In the genomic region with DNA sequence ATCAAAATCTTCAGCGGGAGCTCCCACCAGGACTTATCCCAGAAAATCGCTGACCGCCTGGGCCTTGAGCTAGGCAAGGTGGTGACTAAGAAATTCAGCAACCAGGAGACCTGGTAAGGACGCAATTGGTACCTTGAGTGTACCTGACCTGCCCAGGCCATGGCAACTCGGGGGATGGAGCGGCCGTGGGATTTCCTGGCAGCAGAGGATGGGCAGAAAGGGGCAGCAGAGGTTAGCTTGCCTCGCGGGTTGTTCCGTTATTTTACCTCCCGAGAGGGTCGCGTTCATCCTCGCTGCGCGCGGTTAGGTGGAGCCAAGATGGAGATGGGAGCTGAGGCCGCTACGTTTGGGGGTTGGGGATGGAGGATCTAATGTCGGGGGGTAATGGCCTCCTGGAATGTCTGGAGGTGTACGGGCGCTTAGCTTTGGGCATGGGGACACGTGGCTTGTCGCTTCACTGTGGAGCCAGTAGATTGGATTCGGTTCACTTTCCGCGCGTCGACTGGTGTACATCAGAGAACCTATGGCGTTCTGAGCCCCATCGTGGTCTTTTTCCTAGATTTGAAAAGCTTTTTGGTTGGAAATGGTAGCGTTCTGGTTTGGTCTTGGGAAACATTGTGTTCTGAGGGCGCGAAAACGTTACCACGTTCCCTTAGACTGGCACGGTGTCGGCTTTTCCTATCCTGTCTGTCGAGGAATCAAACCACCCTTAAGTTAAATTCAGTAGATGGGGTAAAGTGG, we compare ENCODE assay signal across 8 mouse cellular contexts. TPM values are rescaled to one million over a fixed set of nuclear protein-coding genes. Genes with fewer than 3 reads are reported as not detected.
DNase-seq lines count a peak whose midpoint lies in the region; ATAC-seq and TF ChIP-seq lines count a peak whose summit lies in the region.

No protein-coding gene starts in this region.

- H3K27me3 ChIP-seq in ES-Bruce4 (ENCODE audit: control insufficient read depth, insufficient read depth, low read length, poor library complexity, severe bottlenecking), result no peaks in the 10 kb centered on the region
- H3K27me3 ChIP-seq in heart, postnatal 0 days (ENCODE audit: control insufficient read depth, insufficient read depth, low read length), result no peaks in the 10 kb centered on the region
- peaks cover 10% of the 10 kb centered on the region; the same call in 1 of the 2 replicates for H3K27me3 ChIP-seq in limb, embryonic 15.5 days

- H3K36me3 ChIP-seq in ES-Bruce4 (ENCODE audit: control insufficient read depth, insufficient read depth, low read length, poor library complexity, severe bottlenecking), result no peaks in the 10 kb centered on the region
- H3K36me3 ChIP-seq in heart, postnatal 0 days (replicated peaks; ENCODE audit: control insufficient read depth, insufficient read depth, low read length), result no peaks in the 10 kb centered on the region
- H3K36me3 ChIP-seq in limb, embryonic 15.5 days, result no peaks in the 10 kb centered on the region

- TF ChIP-seq CTCF in ES-Bruce4 (IDR thresholded peaks at IDR 0.05; ENCODE audit: low read depth, low read length), result no peak
- TF ChIP-seq CTCF in heart, postnatal 0 days (IDR thresholded peaks at IDR 0.05; ENCODE audit: low read depth), result no peak

- peak; percentile 33 for ATAC-seq in heart, postnatal 0 days (ENCODE audit: insufficient read depth, low read depth)
- ATAC-seq in limb, embryonic 15.5 days (ENCODE audit: insufficient number of reproducible peaks, low FRiP score, low TSS enrichment, low read depth), result no peak

- H3K27ac ChIP-seq in ES-Bruce4 (ENCODE audit: insufficient read depth, low read length), result no peak overlapping the region
- no peak overlapping the region for H3K27ac ChIP-seq in heart, postnatal 0 days (ENCODE audit: low read depth)
- H3K27ac ChIP-seq in limb, embryonic 15.5 days, result no peak overlapping the region

- no peaks in the 10 kb centered on the region for H3K4me1 ChIP-seq in ES-Bruce4 (ENCODE audit: control insufficient read depth, insufficient read depth, low read length)
- H3K4me1 ChIP-seq in heart, postnatal 0 days (ENCODE audit: control insufficient read depth, insufficient read depth), result no peaks in the 10 kb centered on the region
- H3K4me1 ChIP-seq in limb, embryonic 15.5 days, result no peaks in the 10 kb centered on the region

- peak overlapping the region; percentile 89 for H3K9ac ChIP-seq in ES-Bruce4 (ENCODE audit: low read depth, poor library complexity, severe bottlenecking)
- peak overlapping the region; percentile 58 for H3K9ac ChIP-seq in heart, postnatal 0 days (replicated peaks; ENCODE audit: low read depth, low read length)
- peak overlapping the region; percentile 26; the same call in 1 of the 2 replicates for H3K9ac ChIP-seq in limb, embryonic 15.5 days

- peak overlapping the region; percentile 80 for H3K4me2 ChIP-seq in heart, postnatal 0 days (ENCODE audit: low read depth, low read length)
- peak overlapping the region; percentile 49 for H3K4me2 ChIP-seq in limb, embryonic 15.5 days

- no peak for TF ChIP-seq POLR2A in ES-Bruce4 (IDR thresholded peaks at IDR 0.05; ENCODE audit: insufficient read depth, low read length)

- peak overlapping the region; percentile 100 for H3K4me3 ChIP-seq in ES-Bruce4 (ENCODE audit: low read depth, low read length)
- H3K4me3 ChIP-seq in heart, postnatal 0 days (ENCODE audit: low read depth, low read length), result peak overlapping the region; percentile 68
- H3K4me3 ChIP-seq in limb, embryonic 15.5 days, result peak overlapping the region; percentile 57

- DNase-seq in kidney, adult 9 months, result peak; percentile 6
- no peak for DNase-seq in kidney, adult 18-20 months
- DNase-seq in embryo, embryonic 11 days, result peak; percentile 44
- no peak for DNase-seq in heart, postnatal 0 days (ENCODE audit: low spot score)
- peak; percentile 42 for DNase-seq in naive thymus-derived CD4-positive, alpha-beta T cell, adult 2 months (ENCODE audit: low read depth)
- DNase-seq in B cell, adult 2 months, result no peak

- no peaks in the 10 kb centered on the region for H3K9me3 ChIP-seq in ES-Bruce4 (replicated peaks; ENCODE audit: control insufficient read depth, insufficient read depth, low read length, poor library complexity, severe bottlenecking)
- H3K9me3 ChIP-seq in heart, postnatal 0 days (replicated peaks; ENCODE audit: control insufficient read depth, low read length), result no peaks in the 10 kb centered on the region
- H3K9me3 ChIP-seq in limb, embryonic 15.5 days, result no peaks in the 10 kb centered on the region

- WGBS in heart, postnatal 0 days, result 18% methylated on average over 39 of the region's 39 CpGs
- 15% methylated on average over 39 of the region's 39 CpGs for WGBS in limb, embryonic 15.5 days

- no peak for TF ChIP-seq EP300 in ES-Bruce4 (IDR thresholded peaks at IDR 0.05; ENCODE audit: insufficient read depth, low read depth, low read length)
- no peak for TF ChIP-seq EP300 in heart, postnatal 0 days (IDR thresholded peaks at IDR 0.05; ENCODE audit: low read depth)

RNA-seq across cellular contexts. Expression of a gene that starts 0.5 kb away (rescaled TPM):
- 121 TPM in 2 replicates for polyA plus RNA-seq in ES-Bruce4 (2011; ENCODE audit: insufficient read depth, insufficient read length, low read depth, missing spikeins)
- total RNA-seq in heart, postnatal 0 days (2014; rRNA removed; ENCODE audit: low replicate concordance), result 24.1 and 28.8 TPM in 2 replicates
- polyA plus RNA-seq in heart, postnatal 0 days (2015; fragmentation: Nextera tagmentation; extraction: Ambion mirVana), result 27.3 and 28.9 TPM in 2 replicates
- polyA plus RNA-seq in limb, embryonic 15.5 days (2015; fragmentation: Nextera tagmentation; extraction: Ambion mirVana), result 37.7 and 44.1 TPM in 2 replicates

Comparison
In these comparisons a context has a peak if more than half of its experiments do, and no peak if none do; other contexts are left out.
1. DNase-seq: peak in kidney, adult 9 months (single experiment), embryo, embryonic 11 days (single experiment) and naive thymus-derived CD4-positive, alpha-beta T cell, adult 2 months (single experiment); none in kidney, adult 18-20 months (single experiment), heart, postnatal 0 days (single experiment) and B cell, adult 2 months (0 of 2).
2. H3K9ac ChIP-seq: peak in every context shown above with its lines; median percentile 89 in ES-Bruce4; 58 in heart, postnatal 0 days; 26 in limb, embryonic 15.5 days.
3. Peak in every context shown above with its lines, with median percentiles within 50 percentile points of each other: H3K4me3 ChIP-seq.